Mouse (Mus musculus) hindlimb bud, embryonic 11.5 days (tissue): ENCODE results near the gene 4930404N11Rik.
A peak's percentile ranks its signal among the peaks of the same experiment; 100 is the strongest.

Source experiments
- DNase-seq: peaks from one replicate; pipeline ENCODE4 v3.0.0-alpha.2; 2012; ENCODE audit warnings: low read depth, low spot score; ENCODE audit errors: extremely low spot score

The 4930404N11Rik gene

GRCm38 (mm10) chr10:81356991-81357844 is 8.4 kb downstream of the 4930404N11Rik start, which contains the start of gene Mfsd12:
Gene Mfsd12 (plus strand): TSS chr10:81357491.
- no peak for DNase-seq

- no peak for DNase-seq
Measured at GRCm38 (mm10) chr10:81356352-81356990, 9.1 kb downstream of the 4930404N11Rik start.

GRCm38 (mm10) chr10:81355533-81355932 is 10.1 kb downstream of the 4930404N11Rik start:
- no peak for DNase-seq

- no peak for DNase-seq
Measured at GRCm38 (mm10) chr10:81354738-81355477, 10.7 kb downstream of the 4930404N11Rik start.

- no peak for DNase-seq
Measured at GRCm38 (mm10) chr10:81351678-81352291, 13.8 kb downstream of the 4930404N11Rik start.

DNA sequence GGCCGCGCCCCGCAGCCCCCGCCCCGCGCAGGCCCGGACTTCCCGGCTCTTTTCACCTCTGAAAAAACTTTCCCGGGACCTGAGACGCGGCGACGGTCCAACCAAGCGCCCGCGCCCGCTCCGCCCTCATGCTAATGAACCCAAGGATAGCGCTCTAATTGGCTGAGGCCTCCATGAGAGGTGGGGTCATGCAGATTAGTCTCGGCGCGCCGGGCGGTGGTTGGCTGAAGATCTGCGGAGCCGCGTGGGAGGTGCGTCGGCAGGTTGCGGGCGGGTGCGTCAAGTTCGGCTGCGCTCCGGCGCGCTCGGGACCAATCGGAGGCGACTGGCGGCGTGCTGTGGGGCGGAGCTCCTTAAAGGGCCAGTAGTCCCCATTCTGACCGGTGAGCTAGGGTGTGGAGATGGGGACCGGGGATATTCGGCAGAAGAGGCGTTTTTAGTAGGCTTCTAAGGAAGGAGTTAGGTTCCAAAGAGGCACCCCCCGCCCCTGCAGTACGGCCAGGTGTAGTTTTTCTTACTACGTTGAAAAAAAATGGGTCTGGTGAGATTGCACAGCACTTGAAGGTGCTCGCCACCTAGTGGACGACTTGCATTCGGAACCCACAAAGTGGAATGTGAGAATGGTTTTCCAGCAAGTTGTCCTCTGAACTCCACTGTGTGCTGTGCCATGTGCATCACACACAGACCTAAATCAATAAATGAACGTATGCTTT is 15.1 kb downstream of the 4930404N11Rik start, which contains the start of gene Hmg20b:
Hmg20b (minus strand) TSS at position 130 of the 713 bp plus-strand sequence.
- peak; percentile 89 for DNase-seq

- no peak for DNase-seq
Measured at GRCm38 (mm10) chr10:81349961-81350350, 15.7 kb downstream of the 4930404N11Rik start.

- DNase-seq = no peak
Measured at GRCm38 (mm10) chr10:81349146-81349545, 16.5 kb downstream of the 4930404N11Rik start.

DNA sequence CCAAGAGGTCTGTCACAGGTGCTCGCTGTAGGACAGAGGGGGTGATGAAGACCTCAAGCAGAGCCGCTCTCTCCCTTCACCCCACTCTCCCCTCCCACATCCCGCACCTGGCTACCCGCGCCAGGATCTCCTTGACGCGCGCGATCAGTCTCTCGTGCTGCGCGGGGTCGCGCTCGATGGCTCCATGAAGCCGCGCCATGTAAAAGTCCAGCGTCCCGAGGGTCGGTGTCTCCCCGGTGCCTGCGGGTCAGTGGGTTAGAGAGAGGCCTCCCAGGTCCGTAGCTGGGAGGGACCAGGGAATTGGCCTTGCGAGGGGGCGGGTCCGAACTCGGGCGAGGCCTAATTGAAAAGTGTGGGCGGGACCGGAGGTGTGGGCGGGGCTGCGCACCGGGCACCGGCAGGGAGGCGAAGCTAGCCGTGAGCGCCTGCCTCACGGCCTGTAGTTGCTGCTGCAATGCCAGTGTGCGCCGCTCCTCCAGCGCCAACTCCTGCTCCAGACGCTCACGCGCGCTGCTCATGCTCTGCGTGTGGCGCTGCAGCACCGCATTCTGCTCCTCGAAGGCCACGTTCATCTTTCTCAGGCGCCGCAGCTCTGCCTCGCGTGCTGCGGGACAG is 19.1 kb downstream of the 4930404N11Rik start:
- DNase-seq = no peak

GRCm38 (mm10) chr10:81345162-81345534 is 20.5 kb downstream of the 4930404N11Rik start:
- DNase-seq = no peak

- no peak for DNase-seq
Measured at GRCm38 (mm10) chr10:81344421-81345161, 21.0 kb downstream of the 4930404N11Rik start.

- no peak for DNase-seq
Measured at GRCm38 (mm10) chr10:81342686-81343505, 22.7 kb downstream of the 4930404N11Rik start, which contains the start of gene Gipc3. Gene Gipc3 (minus strand): TSS chr10:81343266.

- no peak for DNase-seq
Measured at GRCm38 (mm10) chr10:81341333-81341949, 24.2 kb downstream of the 4930404N11Rik start.

DNA sequence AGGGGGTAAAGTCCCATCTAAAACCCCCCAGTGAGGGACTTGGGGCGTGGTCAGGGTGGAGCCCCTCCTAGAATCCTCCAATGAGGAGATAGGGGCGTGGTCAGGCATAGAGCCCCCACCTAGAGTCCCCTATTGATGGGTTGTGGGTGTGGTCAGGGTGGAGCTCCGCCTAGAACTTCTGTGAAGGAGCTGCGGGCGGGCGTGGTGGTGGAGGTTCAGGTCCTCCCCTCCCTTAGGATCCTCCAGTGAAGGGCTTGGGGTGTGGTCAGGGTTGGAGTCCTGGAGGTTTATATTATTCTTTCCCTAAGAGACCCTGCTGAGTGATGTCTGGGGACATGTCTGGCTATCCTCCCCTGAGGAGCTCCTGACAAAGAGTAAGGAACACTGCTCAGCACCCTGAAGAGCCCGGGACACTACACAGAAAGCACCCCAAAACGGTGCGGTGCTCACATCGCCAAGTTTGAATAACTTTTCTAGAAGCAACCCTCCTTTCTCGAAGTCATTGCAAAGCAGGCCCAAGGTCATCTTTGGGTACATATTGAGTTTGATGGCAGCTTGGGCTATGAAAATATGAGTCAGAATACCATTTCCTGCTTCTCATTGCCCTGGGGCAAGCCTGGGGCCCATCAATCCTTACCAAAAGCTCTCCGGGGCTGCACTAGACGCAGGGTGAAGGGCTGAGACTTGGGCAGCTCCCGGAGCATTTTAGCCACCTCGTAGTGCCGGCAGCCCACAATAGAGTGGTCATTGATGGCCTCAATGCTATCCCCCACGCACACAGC is 24.9 kb downstream of the 4930404N11Rik start:
- DNase-seq = no peak

DNA sequence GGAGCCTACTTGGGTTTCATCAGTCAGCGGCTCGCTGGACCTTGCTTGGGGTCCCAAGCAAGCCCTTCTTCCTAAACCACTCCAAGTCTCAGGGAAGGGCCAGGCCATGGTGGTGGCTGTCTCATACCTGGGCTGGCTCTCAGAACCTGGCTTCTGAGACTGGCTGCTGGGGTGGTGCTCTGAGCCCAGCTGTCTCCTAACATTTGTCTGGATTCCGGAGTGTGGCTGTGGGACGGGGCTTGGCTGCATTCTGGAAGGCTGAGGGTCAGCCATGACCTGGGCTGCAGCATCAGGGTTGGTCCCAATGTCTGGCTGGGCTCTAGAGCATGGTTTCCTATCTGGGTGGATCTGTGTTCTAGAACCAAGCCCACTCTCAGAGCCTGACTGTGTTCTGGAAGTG is 29.1 kb downstream of the 4930404N11Rik start:
- DNase-seq = no peak

- no peak for DNase-seq
Measured at GRCm38 (mm10) chr10:81335393-81336340, 29.9 kb downstream of the 4930404N11Rik start.
